In genomic region chr4:156076911-156077382, GRCm38 (mm10) we compare ENCODE assay signal across 8 mouse cellular contexts. TPM values are rescaled to one million over a fixed set of nuclear protein-coding genes. Genes with fewer than 3 reads are reported as not detected.
DNase-seq lines count a peak whose midpoint lies in the region; ATAC-seq and TF ChIP-seq lines count a peak whose summit lies in the region.

No protein-coding gene starts in this region.

- no peaks in the 10 kb centered on the region for H3K36me3 ChIP-seq in E14TG2a.4 (ENCODE audit: insufficient read depth, low read length)
- H3K36me3 ChIP-seq in hindbrain, embryonic 13.5 days, result no peaks in the 10 kb centered on the region
- H3K36me3 ChIP-seq in midbrain, embryonic 10.5 days, result no peaks in the 10 kb centered on the region

- peak; percentile 6 to 8 for DNase-seq in B cell, adult 2 months
- no peak for DNase-seq in midbrain, embryonic 10.5 days (ENCODE audit: low spot score)
- DNase-seq in left cerebral cortex, postnatal 10 days (ENCODE audit: extremely low spot score in 1 of 2, low spot score in 2 of 2), result no peak
- no peak for DNase-seq in gastrocnemius, postnatal 4 days (ENCODE audit: low spot score in 2 of 2)
- no peak for DNase-seq in Muller cell, postnatal 12 days (ENCODE audit: inconsistent ontology term)
- DNase-seq in left cerebral cortex, postnatal 25 days (ENCODE audit: low spot score in 2 of 2), result no peak

- peaks cover 22% of the 10 kb centered on the region for H3K4me1 ChIP-seq in E14TG2a.4 (replicated peaks; ENCODE audit: low read depth, low read length)
- peaks cover 14% of the 10 kb centered on the region for H3K4me1 ChIP-seq in hindbrain, embryonic 13.5 days (replicated peaks)
- H3K4me1 ChIP-seq in midbrain, embryonic 10.5 days, result peaks cover 19% of the 10 kb centered on the region

- no peak overlapping the region for H3K27ac ChIP-seq in hindbrain, embryonic 13.5 days
- H3K27ac ChIP-seq in midbrain, embryonic 10.5 days (replicated peaks), result no peak overlapping the region

- no peak for TF ChIP-seq CTCF in E14TG2a.4 (conservative IDR thresholded peaks at IDR 0.05; ENCODE audit: low read length)

- no peaks in the 10 kb centered on the region for H3K9me3 ChIP-seq in E14TG2a.4 (ENCODE audit: low read length)
- H3K9me3 ChIP-seq in hindbrain, embryonic 13.5 days, result no peaks in the 10 kb centered on the region
- no peaks in the 10 kb centered on the region for H3K9me3 ChIP-seq in midbrain, embryonic 10.5 days (replicated peaks)

- peak overlapping the region; percentile 66 for H3K4me2 ChIP-seq in hindbrain, embryonic 13.5 days

- no peak overlapping the region for H3K9ac ChIP-seq in hindbrain, embryonic 13.5 days

- peak overlapping the region; percentile 83 for H3K4me3 ChIP-seq in E14TG2a.4 (replicated peaks; ENCODE audit: low read length)
- H3K4me3 ChIP-seq in hindbrain, embryonic 13.5 days, result peak overlapping the region; percentile 40; the same call in 1 of the 2 replicates
- peak overlapping the region; percentile 55 for H3K4me3 ChIP-seq in midbrain, embryonic 10.5 days

- peaks cover 35% of the 10 kb centered on the region for H3K27me3 ChIP-seq in E14TG2a.4 (ENCODE audit: insufficient read depth, low read length)
- peaks cover 40% of the 10 kb centered on the region for H3K27me3 ChIP-seq in hindbrain, embryonic 13.5 days
- peaks cover 44% of the 10 kb centered on the region for H3K27me3 ChIP-seq in midbrain, embryonic 10.5 days (ENCODE audit: low read depth, poor library complexity, severe bottlenecking)

- intact Hi-C loops in left cerebral cortex, postnatal 10 days (cut with DNase I), result no loop called here
- intact Hi-C loops in left cerebral cortex, postnatal 25 days (cut with DNase I), result no loop called here

- no peak for ATAC-seq in hindbrain, embryonic 13.5 days (ENCODE audit: low FRiP score)

- 7% methylated on average over 8 of the region's 8 CpGs for WGBS in hindbrain, embryonic 13.5 days
- 7% methylated on average over 8 of the region's 8 CpGs for WGBS in midbrain, embryonic 10.5 days

RNA-seq across cellular contexts. Expression of gene Ttll10, which starts 17.7 kb away (rescaled TPM):
- not detected in 2 replicates for polyA plus RNA-seq in hindbrain, embryonic 13.5 days (2015; fragmentation: Nextera tagmentation; extraction: Ambion mirVana)
- 0.30 TPM in 1 of 2 replicates, not detected in the other for polyA plus RNA-seq in midbrain, embryonic 10.5 days (2016; fragmentation: Nextera tagmentation; extraction: Ambion mirVana)
- not detected for total RNA-seq in left cerebral cortex, postnatal 10 days (2021)
- total RNA-seq in gastrocnemius, postnatal 4 days (2021), result not detected
- total RNA-seq in left cerebral cortex, postnatal 25 days (2021), result not detected

RNA-seq across cellular contexts. Expression of gene 9430015G10Rik, which starts 32.8 kb away (rescaled TPM):
- 32.1 and 32.7 TPM in 2 replicates for polyA plus RNA-seq in hindbrain, embryonic 13.5 days (2015; fragmentation: Nextera tagmentation; extraction: Ambion mirVana)
- 75.3 and 76.5 TPM in 2 replicates for polyA plus RNA-seq in midbrain, embryonic 10.5 days (2016; fragmentation: Nextera tagmentation; extraction: Ambion mirVana)
- total RNA-seq in left cerebral cortex, postnatal 10 days (2021), result 10 to 100 TPM; 26.5 to 27.9 TPM
- 10 to 100 TPM in 1 of 2 experiments, 1 to 10 TPM in 1; 9.8 to 12.1 TPM for total RNA-seq in gastrocnemius, postnatal 4 days (2021)
- 10 to 100 TPM; 28.6 to 29.4 TPM for total RNA-seq in left cerebral cortex, postnatal 25 days (2021)

RNA-seq across cellular contexts. Expression of gene Tnfrsf18, which starts 51.0 kb away (rescaled TPM):
- 2.3 and 2.9 TPM in 2 replicates for polyA plus RNA-seq in hindbrain, embryonic 13.5 days (2015; fragmentation: Nextera tagmentation; extraction: Ambion mirVana)
- polyA plus RNA-seq in midbrain, embryonic 10.5 days (2016; fragmentation: Nextera tagmentation; extraction: Ambion mirVana), result 1.1 and 1.8 TPM in 2 replicates
- total RNA-seq in left cerebral cortex, postnatal 10 days (2021), result not detected
- under 1 TPM; 0.62 to 0.66 TPM for total RNA-seq in gastrocnemius, postnatal 4 days (2021)
- total RNA-seq in left cerebral cortex, postnatal 25 days (2021), result not detected

RNA-seq across cellular contexts. Expression of gene Rnf223, which starts 53.4 kb away (rescaled TPM):
- polyA plus RNA-seq in hindbrain, embryonic 13.5 days (2015; fragmentation: Nextera tagmentation; extraction: Ambion mirVana), result 0.53 and 0.66 TPM in 2 replicates
- polyA plus RNA-seq in midbrain, embryonic 10.5 days (2016; fragmentation: Nextera tagmentation; extraction: Ambion mirVana), result 0.79 and 0.93 TPM in 2 replicates
- under 1 TPM; 0.22 to 0.34 TPM for total RNA-seq in left cerebral cortex, postnatal 10 days (2021)
- total RNA-seq in gastrocnemius, postnatal 4 days (2021), result under 1 TPM; 0.25 to 0.26 TPM
- total RNA-seq in left cerebral cortex, postnatal 25 days (2021), result under 1 TPM; 0.87 to 0.94 TPM

Comparison
In these comparisons a context has a peak if more than half of its experiments do, and no peak if none do; other contexts are left out.
1. DNase-seq: peak in B cell, adult 2 months (2 of 2); none in midbrain, embryonic 10.5 days (single experiment), left cerebral cortex, postnatal 10 days (0 of 2), gastrocnemius, postnatal 4 days (0 of 2), Muller cell, postnatal 12 days (single experiment) and left cerebral cortex, postnatal 25 days (0 of 2).
2. Peak in every context shown above with its lines, with median percentiles within 50 percentile points of each other: H3K4me3 ChIP-seq.